Mouse (Mus musculus): ENCODE measurements at regions not wholly inside any gene's neighbourhood (a gene's known extent, or its start where the extent isn't known, plus 50 kb on each side); places are given as distances from the start of the nearest gene placed in this dataset.
"Not testable (repeated sequence)": the region's sequence is repeated elsewhere in the genome, so short reads cannot be mapped to it uniquely, and the experiment has no call there.

DNA sequence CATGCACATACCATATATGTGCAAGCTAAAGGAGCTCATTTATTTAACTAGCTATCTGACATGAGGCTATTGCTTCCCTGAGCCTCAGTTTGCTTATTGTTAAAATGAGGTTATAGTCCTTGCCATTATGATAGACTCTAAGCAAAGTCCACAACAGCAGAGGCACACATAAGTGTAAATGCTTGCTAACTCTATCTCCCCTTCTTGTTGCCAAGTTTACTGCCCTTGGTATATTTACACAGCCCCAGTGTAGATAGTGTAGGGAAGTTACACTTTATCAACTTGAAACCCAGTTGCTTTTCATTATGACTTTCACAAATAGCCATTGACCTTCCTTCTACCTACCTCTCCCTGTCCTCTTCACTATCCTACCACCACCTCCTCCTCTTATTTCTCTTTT lies 782.6 kb upstream of the Agtr1b start:
- no peaks in the 10 kb centered on the region for H3K27me3 ChIP-seq
- no peak overlapping the region for H3K4me3 ChIP-seq
- no peaks in the 10 kb centered on the region for H3K4me1 ChIP-seq (replicated peaks)
- H3K36me3 ChIP-seq = no peaks in the 10 kb centered on the region
- no peak for ATAC-seq (replicated peaks; ENCODE audit: insufficient number of reproducible peaks, insufficient read depth, low FRiP score, low read depth)
- H3K9ac ChIP-seq = no peak overlapping the region
- no peak overlapping the region for H3K4me2 ChIP-seq
- H3K9me3 ChIP-seq (replicated peaks) = no peaks in the 10 kb centered on the region
- H3K27ac ChIP-seq = no peak overlapping the region

DNA sequence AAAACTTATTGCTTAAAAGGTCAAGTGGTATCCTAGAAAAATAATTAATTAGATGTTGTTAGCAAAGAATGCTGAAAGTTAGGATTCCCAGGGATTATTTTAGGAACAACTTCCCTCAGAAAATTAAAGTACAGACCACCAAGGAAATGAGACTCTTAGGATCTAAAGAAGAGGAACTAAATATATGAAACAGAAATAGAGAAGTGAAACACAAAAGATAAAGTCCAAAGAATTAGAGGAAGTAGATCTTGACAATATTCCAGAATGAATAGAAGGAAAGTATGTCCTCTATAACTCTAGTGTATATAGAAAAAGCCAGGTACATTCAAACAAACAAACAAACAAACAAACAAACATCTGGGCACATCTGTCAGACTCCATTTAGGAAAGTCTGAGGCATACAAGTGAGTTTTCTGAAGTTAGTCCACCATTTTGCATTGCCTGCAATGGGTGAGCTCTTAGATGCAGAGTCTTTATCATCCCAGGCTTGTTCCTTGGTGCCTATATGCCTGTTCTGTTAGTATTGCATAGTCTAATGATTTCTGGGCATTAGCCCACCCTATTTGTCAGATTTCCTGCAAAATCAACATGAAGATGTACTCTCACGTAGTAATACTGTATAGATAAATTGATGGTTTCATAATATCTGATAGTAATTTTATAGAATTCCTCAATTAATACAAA lies 762.0 kb upstream of the Agtr1b start:
- H3K36me3 ChIP-seq = no peaks in the 10 kb centered on the region
- H3K27ac ChIP-seq = no peak overlapping the region
- H3K4me2 ChIP-seq = no peak overlapping the region
- WGBS = 85% methylated on average over 1 of the region's 1 CpGs
- no peak overlapping the region for H3K4me3 ChIP-seq
- H3K9ac ChIP-seq = no peak overlapping the region
- no peaks in the 10 kb centered on the region for H3K4me1 ChIP-seq (replicated peaks)
- no peaks in the 10 kb centered on the region for H3K9me3 ChIP-seq (replicated peaks)
- H3K27me3 ChIP-seq = no peaks in the 10 kb centered on the region
- no peak for ATAC-seq (replicated peaks; ENCODE audit: insufficient number of reproducible peaks, insufficient read depth, low FRiP score, low read depth)

DNA sequence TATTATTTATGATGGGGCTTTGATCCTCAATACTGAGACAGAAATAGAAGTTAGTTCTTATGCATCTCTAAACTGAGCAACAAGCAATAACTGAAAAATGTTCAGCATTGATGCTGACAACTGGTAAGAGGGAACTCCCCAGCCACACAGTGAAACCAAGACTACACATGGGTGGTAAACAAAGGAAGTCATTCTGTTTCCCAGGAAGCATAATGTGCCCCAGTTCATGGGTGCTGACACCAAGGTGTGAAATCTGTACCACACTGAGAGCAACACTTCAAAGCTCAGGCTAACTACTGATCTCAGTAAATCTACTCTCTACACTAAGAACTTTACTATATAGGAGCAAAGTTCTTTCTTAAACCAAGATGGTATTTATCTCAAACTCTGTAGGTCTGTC lies 759.2 kb upstream of the Agtr1b start:
- Histone ChIP-seq H3K9me3 (replicated peaks) (no peaks in the 10 kb centered on the region), H3K4me3 (no peak overlapping the region), H3K4me2 (no peak overlapping the region), H3K4me1 (replicated peaks) (no peaks in the 10 kb centered on the region), H3K36me3 (no peaks in the 10 kb centered on the region), H3K9ac (no peak overlapping the region), H3K27me3 (no peaks in the 10 kb centered on the region), H3K27ac (no peak overlapping the region)
- no peak for ATAC-seq (replicated peaks; ENCODE audit: insufficient number of reproducible peaks, insufficient read depth, low FRiP score, low read depth)

- 54% methylated on average over 1 of the region's 1 CpGs for WGBS
- H3K27me3 ChIP-seq = no peaks in the 10 kb centered on the region
- H3K9me3 ChIP-seq (replicated peaks) = no peaks in the 10 kb centered on the region
- no peak overlapping the region for H3K4me3 ChIP-seq
- no peak overlapping the region for H3K9ac ChIP-seq
- no peak for ATAC-seq (replicated peaks; ENCODE audit: insufficient number of reproducible peaks, insufficient read depth, low FRiP score, low read depth)
- no peaks in the 10 kb centered on the region for H3K36me3 ChIP-seq
- no peak overlapping the region for H3K4me2 ChIP-seq
- no peaks in the 10 kb centered on the region for H3K4me1 ChIP-seq (replicated peaks)
- no peak overlapping the region for H3K27ac ChIP-seq
Observed at GRCm38 (mm10) chr3:21118164-21118902, 751.4 kb upstream of the Agtr1b start.

- H3K4me1 ChIP-seq (replicated peaks) = no peaks in the 10 kb centered on the region
- no peak overlapping the region for H3K27ac ChIP-seq
- H3K36me3 ChIP-seq = no peaks in the 10 kb centered on the region
- no peak overlapping the region for H3K4me3 ChIP-seq
- no peak overlapping the region for H3K4me2 ChIP-seq
- no peaks in the 10 kb centered on the region for H3K27me3 ChIP-seq
- no peaks in the 10 kb centered on the region for H3K9me3 ChIP-seq (replicated peaks)
- WGBS = 26% methylated on average over 1 of the region's 1 CpGs
- no peak overlapping the region for H3K9ac ChIP-seq
- no peak for ATAC-seq (replicated peaks; ENCODE audit: insufficient number of reproducible peaks, insufficient read depth, low FRiP score, low read depth)
Observed at GRCm38 (mm10) chr3:21111735-21112518, 745.0 kb upstream of the Agtr1b start.

- Histone ChIP-seq H3K4me1 (replicated peaks) (no peaks in the 10 kb centered on the region), H3K4me2 (no peak overlapping the region), H3K9ac (no peak overlapping the region), H3K4me3 (no peak overlapping the region), H3K27me3 (no peaks in the 10 kb centered on the region), H3K36me3 (no peaks in the 10 kb centered on the region), H3K27ac (no peak overlapping the region), H3K9me3 (replicated peaks) (no peaks in the 10 kb centered on the region)
- ATAC-seq (replicated peaks; ENCODE audit: insufficient number of reproducible peaks, insufficient read depth, low FRiP score, low read depth) = no peak
Observed at GRCm38 (mm10) chr3:21090206-21090605, 723.2 kb upstream of the Agtr1b start.

GRCm38 (mm10) chr3:21086426-21086825 lies 719.4 kb upstream of the Agtr1b start:
- no peak for ATAC-seq (replicated peaks; ENCODE audit: insufficient number of reproducible peaks, insufficient read depth, low FRiP score, low read depth)
- Histone ChIP-seq H3K9ac (no peak overlapping the region), H3K36me3 (no peaks in the 10 kb centered on the region), H3K4me3 (no peak overlapping the region), H3K9me3 (replicated peaks) (no peaks in the 10 kb centered on the region), H3K4me2 (no peak overlapping the region), H3K27me3 (no peaks in the 10 kb centered on the region), H3K27ac (no peak overlapping the region), H3K4me1 (replicated peaks) (no peaks in the 10 kb centered on the region)
- WGBS = 77% methylated on average over 1 of the region's 1 CpGs

DNA sequence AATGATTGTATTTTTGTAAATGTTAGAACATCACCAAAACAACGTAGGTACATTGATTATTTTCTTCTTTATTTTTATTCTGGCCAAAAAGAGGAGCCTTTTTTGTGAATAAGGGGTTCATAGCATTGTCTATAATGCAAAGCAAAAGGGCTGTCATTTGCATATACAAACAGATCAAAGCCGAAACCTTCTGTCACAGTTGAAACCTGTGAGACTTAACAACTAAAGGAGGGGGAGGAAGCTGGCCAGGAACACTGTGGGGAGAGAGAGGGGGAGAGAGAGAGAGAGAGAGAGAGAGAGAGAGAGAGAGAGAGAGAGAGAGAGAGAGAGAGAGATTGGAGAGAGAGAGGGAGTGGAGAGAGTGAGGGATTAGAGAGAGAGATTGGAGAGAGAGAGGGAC lies 710.6 kb upstream of the Agtr1b start:
- no peak overlapping the region for H3K4me2 ChIP-seq
- H3K27me3 ChIP-seq = no peaks in the 10 kb centered on the region
- H3K36me3 ChIP-seq = no peaks in the 10 kb centered on the region
- H3K9me3 ChIP-seq (replicated peaks) = no peaks in the 10 kb centered on the region
- WGBS = 75% methylated on average over 2 of the region's 2 CpGs
- H3K4me3 ChIP-seq = no peak overlapping the region
- no peak overlapping the region for H3K27ac ChIP-seq
- H3K4me1 ChIP-seq (replicated peaks) = no peaks in the 10 kb centered on the region
- no peak for ATAC-seq (replicated peaks; ENCODE audit: insufficient number of reproducible peaks, insufficient read depth, low FRiP score, low read depth)
- H3K9ac ChIP-seq = no peak overlapping the region

- not testable (repeated sequence) for H3K36me3 ChIP-seq; H3K9ac ChIP-seq; H3K4me2 ChIP-seq; H3K27ac ChIP-seq; H3K9me3 ChIP-seq (replicated peaks); H3K4me3 ChIP-seq; H3K4me1 ChIP-seq (replicated peaks); H3K27me3 ChIP-seq
- WGBS = 52% methylated on average over 1 of the region's 2 CpGs
- peak; percentile 31; the same call in 1 of the 2 replicates for ATAC-seq (replicated peaks; ENCODE audit: insufficient number of reproducible peaks, insufficient read depth, low FRiP score, low read depth)
Observed at GRCm38 (mm10) chr3:21053337-21053736, 686.4 kb upstream of the Agtr1b start.

GRCm38 (mm10) chr3:21049365-21049764 lies 682.4 kb upstream of the Agtr1b start:
- not testable (repeated sequence) for H3K27me3 ChIP-seq; H3K27ac ChIP-seq; H3K36me3 ChIP-seq; ATAC-seq (replicated peaks; ENCODE audit: insufficient number of reproducible peaks, insufficient read depth, low FRiP score, low read depth); H3K4me2 ChIP-seq; H3K4me3 ChIP-seq; H3K9ac ChIP-seq; H3K4me1 ChIP-seq (replicated peaks); H3K9me3 ChIP-seq (replicated peaks)
- WGBS = 59% methylated on average over 19 of the region's 25 CpGs

GRCm38 (mm10) chr3:21045981-21046380 lies 679.0 kb upstream of the Agtr1b start:
- ATAC-seq (replicated peaks; ENCODE audit: insufficient number of reproducible peaks, insufficient read depth, low FRiP score, low read depth) = no peak
- 82% methylated on average over 3 of the region's 3 CpGs for WGBS
- no peak overlapping the region for H3K4me3 ChIP-seq
- no peak overlapping the region for H3K4me2 ChIP-seq
- no peaks in the 10 kb centered on the region for H3K27me3 ChIP-seq
- H3K27ac ChIP-seq = no peak overlapping the region
- H3K9me3 ChIP-seq (replicated peaks) = no peaks in the 10 kb centered on the region
- no peak overlapping the region for H3K9ac ChIP-seq
- no peaks in the 10 kb centered on the region for H3K4me1 ChIP-seq (replicated peaks)
- H3K36me3 ChIP-seq = no peaks in the 10 kb centered on the region

Data from heart, embryonic 15.5 days (tissue).